Comparison of ENCODE assay signal across 13 mouse cellular contexts in genomic region chr10:12787965-12788364, GRCm38 (mm10).
DNase-seq lines count a peak whose midpoint lies in the region; ATAC-seq and TF ChIP-seq lines count a peak whose summit lies in the region.
"Had no signal": no experiment of that assay in that cellular context is flagged by ENCODE, and none has a peak within 500 bp of the region (broad histone marks: within the 10 kb centered on the region; RNA-seq: fewer than 3 reads in every experiment).

No protein-coding gene starts in this region.

- H3K9ac ChIP-seq in midbrain, embryonic 11.5 days (ENCODE audit: low read length) = no peak overlapping the region
- H3K9ac ChIP-seq in midbrain, embryonic 13.5 days (replicated peaks) = no peak overlapping the region
- no peak overlapping the region for H3K9ac ChIP-seq in embryonic facial prominence, embryonic 15.5 days
- no peak overlapping the region for H3K9ac ChIP-seq in forebrain, embryonic 12.5 days
- H3K9ac ChIP-seq: lung, embryonic 14.5 days; stomach, embryonic 15.5 days had no signal

- TF ChIP-seq CTCF in gastrocnemius, adult 2 months (IDR thresholded peaks at IDR 0.05) = no peak

- H3K27ac ChIP-seq in gastrocnemius, adult 2 months = peak overlapping the region; percentile 60
- no peak overlapping the region for H3K27ac ChIP-seq in midbrain, embryonic 11.5 days (ENCODE audit: low read depth, low read length)
- H3K27ac ChIP-seq in midbrain, embryonic 13.5 days = no peak overlapping the region
- no peak overlapping the region for H3K27ac ChIP-seq in embryonic facial prominence, embryonic 15.5 days (replicated peaks)
- H3K27ac ChIP-seq in forebrain, embryonic 12.5 days = no peak overlapping the region
- H3K27ac ChIP-seq: stomach, embryonic 15.5 days had no signal

- ATAC-seq in midbrain, embryonic 11.5 days (ENCODE audit: low FRiP score) = no peak
- ATAC-seq in midbrain, embryonic 13.5 days = no peak
- 0 out of 2 replicates have a peak, but pooled peaks have one; percentile 19 for ATAC-seq in embryonic facial prominence, embryonic 15.5 days (ENCODE audit: insufficient number of reproducible peaks, low FRiP score, low TSS enrichment, low read depth)
- no peak for ATAC-seq in forebrain, embryonic 12.5 days (ENCODE audit: low FRiP score)

- WGBS in midbrain, embryonic 11.5 days = 92% methylated on average over 6 of the region's 6 CpGs
- WGBS in midbrain, embryonic 13.5 days = 88% methylated on average over 6 of the region's 6 CpGs
- 61% methylated on average over 6 of the region's 6 CpGs for WGBS in embryonic facial prominence, embryonic 15.5 days
- 22% methylated on average over 6 of the region's 6 CpGs for WGBS in large intestine, adult 2 months
- WGBS in forebrain, embryonic 12.5 days = 87% methylated on average over 6 of the region's 6 CpGs

- H3K4me2 ChIP-seq in midbrain, embryonic 11.5 days = no peak overlapping the region
- no peak overlapping the region for H3K4me2 ChIP-seq in midbrain, embryonic 13.5 days (replicated peaks)
- H3K4me2 ChIP-seq in embryonic facial prominence, embryonic 15.5 days (replicated peaks) = no peak overlapping the region
- H3K4me2 ChIP-seq in forebrain, embryonic 12.5 days = no peak overlapping the region
- H3K4me2 ChIP-seq: lung, embryonic 14.5 days; stomach, embryonic 15.5 days had no signal

- intact Hi-C loops in gastrocnemius, adult 2 months (cut with DNase I) = no loop called here

- H3K4me3 ChIP-seq in gastrocnemius, adult 2 months = no peak overlapping the region
- no peak overlapping the region for H3K4me3 ChIP-seq in midbrain, embryonic 11.5 days (ENCODE audit: low read depth, low read length)
- no peak overlapping the region for H3K4me3 ChIP-seq in midbrain, embryonic 13.5 days (replicated peaks)
- H3K4me3 ChIP-seq in embryonic facial prominence, embryonic 15.5 days (replicated peaks) = no peak overlapping the region
- H3K4me3 ChIP-seq in forebrain, embryonic 12.5 days (replicated peaks) = no peak overlapping the region
- H3K4me3 ChIP-seq: stomach, embryonic 15.5 days had no signal

- H3K27me3 ChIP-seq in midbrain, embryonic 11.5 days (ENCODE audit: control insufficient read depth, insufficient read depth, low read length) = no peaks in the 10 kb centered on the region
- H3K27me3 ChIP-seq in midbrain, embryonic 13.5 days = no peaks in the 10 kb centered on the region
- no peaks in the 10 kb centered on the region for H3K27me3 ChIP-seq in embryonic facial prominence, embryonic 15.5 days
- no peaks in the 10 kb centered on the region for H3K27me3 ChIP-seq in forebrain, embryonic 12.5 days
- H3K27me3 ChIP-seq: stomach, embryonic 15.5 days had no signal

- H3K9me3 ChIP-seq in midbrain, embryonic 11.5 days (ENCODE audit: control insufficient read depth, low read length) = no peaks in the 10 kb centered on the region
- no peaks in the 10 kb centered on the region for H3K9me3 ChIP-seq in midbrain, embryonic 13.5 days
- no peaks in the 10 kb centered on the region for H3K9me3 ChIP-seq in embryonic facial prominence, embryonic 15.5 days (replicated peaks)
- H3K9me3 ChIP-seq in forebrain, embryonic 12.5 days = no peaks in the 10 kb centered on the region
- H3K9me3 ChIP-seq: stomach, embryonic 15.5 days had no signal

- DNase-seq in gastrocnemius, adult 2 months = peak; percentile 63
- no peak for DNase-seq in gastrocnemius, postnatal 4 days (ENCODE audit: low spot score in 2 of 2)
- DNase-seq in midbrain, embryonic 11.5 days (ENCODE audit: low spot score, missing footprints) = peak; percentile 64
- DNase-seq in large intestine, adult 2 months (ENCODE audit: low read depth, low spot score) = peak; percentile 10
- DNase-seq in cerebellum, adult 11 months = no peak
- DNase-seq: cerebellum, adult 18-20 months; kidney, adult 9 months; lung, embryonic 14.5 days; right cerebral cortex, adult 18-20 months had no signal

- H3K36me3 ChIP-seq in midbrain, embryonic 11.5 days (ENCODE audit: control insufficient read depth, insufficient read depth, low read length) = no peaks in the 10 kb centered on the region
- H3K36me3 ChIP-seq in midbrain, embryonic 13.5 days = no peaks in the 10 kb centered on the region
- H3K36me3 ChIP-seq in embryonic facial prominence, embryonic 15.5 days = no peaks in the 10 kb centered on the region
- H3K36me3 ChIP-seq in forebrain, embryonic 12.5 days (replicated peaks) = no peaks in the 10 kb centered on the region
- H3K36me3 ChIP-seq: stomach, embryonic 15.5 days had no signal

- H3K4me1 ChIP-seq in midbrain, embryonic 11.5 days (ENCODE audit: control insufficient read depth, insufficient read depth, low read length) = peaks cover 6% of the 10 kb centered on the region; the same call in 1 of the 2 replicates
- H3K4me1 ChIP-seq in midbrain, embryonic 13.5 days (replicated peaks) = peaks cover 9% of the 10 kb centered on the region
- peaks cover 13% of the 10 kb centered on the region; the same call in 1 of the 2 replicates for H3K4me1 ChIP-seq in embryonic facial prominence, embryonic 15.5 days
- H3K4me1 ChIP-seq in forebrain, embryonic 12.5 days = peaks cover 6% of the 10 kb centered on the region

Comparison
In these comparisons a context has a peak if more than half of its experiments do, and no peak if none do; other contexts are left out.
1. DNase-seq: peak in gastrocnemius, adult 2 months (single experiment), midbrain, embryonic 11.5 days (single experiment) and large intestine, adult 2 months (single experiment); none in gastrocnemius, postnatal 4 days (0 of 2) and cerebellum, adult 11 months (single experiment).